9 mouse cellular contexts compared by ENCODE assay signal in the genomic region with DNA sequence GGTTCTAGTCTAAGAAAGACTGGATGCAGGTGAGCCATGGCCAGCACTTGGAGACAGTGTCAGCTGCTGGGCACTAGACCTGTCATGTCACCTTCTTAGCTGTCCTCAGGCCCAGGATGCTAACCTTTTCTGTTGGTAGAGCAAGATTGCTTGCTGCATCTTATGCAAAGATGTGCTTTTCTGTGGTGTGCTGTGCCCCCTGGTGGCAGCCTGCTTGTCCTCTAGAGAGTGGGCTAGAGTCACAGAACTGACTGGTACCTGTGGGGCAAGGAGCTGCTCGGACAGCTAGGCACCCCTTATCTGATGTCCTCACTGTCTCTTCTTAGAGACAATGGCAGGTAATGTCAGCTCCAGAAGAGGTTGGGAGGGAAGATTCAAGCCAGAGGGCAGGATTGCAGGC. TPM values are rescaled to one million over a fixed set of nuclear protein-coding genes. Genes with fewer than 3 reads are reported as not detected.
DNase-seq lines count a peak whose midpoint lies in the region; ATAC-seq and TF ChIP-seq lines count a peak whose summit lies in the region.
"Had no signal": no experiment of that assay in that cellular context is flagged by ENCODE, and none has a peak within 500 bp of the region (broad histone marks: within the 10 kb centered on the region; RNA-seq: fewer than 3 reads in every experiment).

No protein-coding gene starts in this region.

- no peak overlapping the region for H3K9ac ChIP-seq in CH12.LX (ENCODE audit: insufficient read depth, low read depth)
- no peak overlapping the region for H3K9ac ChIP-seq in embryonic facial prominence, embryonic 15.5 days
- H3K9ac ChIP-seq in heart, postnatal 0 days (replicated peaks; ENCODE audit: low read depth, low read length): no peak overlapping the region
- no peak overlapping the region for H3K9ac ChIP-seq in liver, embryonic 11.5 days (ENCODE audit: low read depth, low read length)
- no peak overlapping the region for H3K9ac ChIP-seq in stomach, embryonic 15.5 days

- no peak for TF ChIP-seq POLR2A in CH12.LX (IDR thresholded peaks at IDR 0.05; ENCODE audit: low read depth, low read length)
- no peak for TF ChIP-seq POLR2A in bone marrow macrophage, adult 2 months (IDR thresholded peaks at IDR 0.05; ENCODE audit: borderline replicate concordance, low read depth, low read length)

- peak; percentile 75 to 92 for TF ChIP-seq CTCF in CH12.LX (conservative IDR thresholded peaks at IDR 0.05 in 1 of 2, IDR thresholded peaks at IDR 0.05 in 1 of 2; ENCODE audit: low read depth in 2 of 2, low read length in 2 of 2)
- TF ChIP-seq CTCF in bone marrow macrophage, adult 2 months (IDR thresholded peaks at IDR 0.05; ENCODE audit: low read depth, low read length): peak; percentile 74
- TF ChIP-seq CTCF in heart, postnatal 0 days (IDR thresholded peaks at IDR 0.05; ENCODE audit: low read depth): peak; percentile 90

- TF ChIP-seq EP300 in CH12.LX (IDR thresholded peaks at IDR 0.05; ENCODE audit: low read length): no peak
- TF ChIP-seq EP300 in heart, postnatal 0 days (IDR thresholded peaks at IDR 0.05; ENCODE audit: low read depth): no peak

- TF ChIP-seq RAD21 in CH12.LX (IDR thresholded peaks at IDR 0.05; ENCODE audit: low read depth, low read length): peak; percentile 92

- no peak overlapping the region for H3K27ac ChIP-seq in CH12.LX (ENCODE audit: insufficient read depth, low read depth)
- H3K27ac ChIP-seq in bone marrow macrophage, adult 2 months (ENCODE audit: insufficient read depth, low read depth, low read length): no peak overlapping the region
- H3K27ac ChIP-seq in embryonic facial prominence, embryonic 15.5 days (replicated peaks): no peak overlapping the region
- H3K27ac ChIP-seq in heart, postnatal 0 days (ENCODE audit: low read depth): no peak overlapping the region
- H3K27ac ChIP-seq in liver, embryonic 11.5 days (ENCODE audit: low read depth, low read length): no peak overlapping the region
- no peak overlapping the region for H3K27ac ChIP-seq in stomach, embryonic 15.5 days

- DNase-seq in CH12.LX (ENCODE audit: extremely low read depth): peak; percentile 78
- DNase-seq in heart, postnatal 0 days (ENCODE audit: low spot score): peak; percentile 65
- peak; percentile 75 for DNase-seq in kidney, postnatal 14 days
- peak; percentile 60 for DNase-seq in liver, embryonic 11.5 days (ENCODE audit: low spot score)
- DNase-seq in neural tube, embryonic 10.5 days (ENCODE audit: extremely low spot score, low spot score): peak; percentile 65

- H3K9me3 ChIP-seq in CH12.LX (replicated peaks; ENCODE audit: low read length): no peaks in the 10 kb centered on the region
- no peaks in the 10 kb centered on the region for H3K9me3 ChIP-seq in embryonic facial prominence, embryonic 15.5 days (replicated peaks)
- H3K9me3 ChIP-seq in heart, postnatal 0 days (replicated peaks; ENCODE audit: control insufficient read depth, low read length): no peaks in the 10 kb centered on the region
- no peaks in the 10 kb centered on the region for H3K9me3 ChIP-seq in liver, embryonic 11.5 days (ENCODE audit: control insufficient read depth, low read length)
- H3K9me3 ChIP-seq in stomach, embryonic 15.5 days: no peaks in the 10 kb centered on the region

- H3K4me3 ChIP-seq in CH12.LX (replicated peaks in 1 of 3; ENCODE audit: low read depth in 2 of 3, low read length in 2 of 3, poor library complexity in 1 of 3): no peak overlapping the region
- H3K4me3 ChIP-seq in bone marrow macrophage, adult 2 months (ENCODE audit: insufficient read depth, low read length): no peak overlapping the region
- H3K4me3 ChIP-seq in embryonic facial prominence, embryonic 15.5 days (replicated peaks): no peak overlapping the region
- H3K4me3 ChIP-seq in heart, postnatal 0 days (ENCODE audit: low read depth, low read length): no peak overlapping the region
- no peak overlapping the region for H3K4me3 ChIP-seq in liver, embryonic 11.5 days (ENCODE audit: low read depth, low read length)
- no peak overlapping the region for H3K4me3 ChIP-seq in stomach, embryonic 15.5 days (replicated peaks)

- WGBS in embryonic facial prominence, embryonic 15.5 days: 43% methylated on average over 1 of the region's 1 CpGs
- WGBS in heart, postnatal 0 days: 11% methylated on average over 1 of the region's 1 CpGs
- 42% methylated on average over 1 of the region's 1 CpGs for WGBS in liver, embryonic 11.5 days
- 42% methylated on average over 1 of the region's 1 CpGs for WGBS in stomach, embryonic 15.5 days

- no peaks in the 10 kb centered on the region for H3K4me1 ChIP-seq in CH12.LX (ENCODE audit: control insufficient read depth in 1 of 2, insufficient read depth in 2 of 2)
- no peaks in the 10 kb centered on the region for H3K4me1 ChIP-seq in bone marrow macrophage, adult 2 months (ENCODE audit: control insufficient read depth, insufficient read depth, low read length)
- no peaks in the 10 kb centered on the region for H3K4me1 ChIP-seq in embryonic facial prominence, embryonic 15.5 days
- no peaks in the 10 kb centered on the region for H3K4me1 ChIP-seq in heart, postnatal 0 days (ENCODE audit: control insufficient read depth, insufficient read depth)
- H3K4me1 ChIP-seq in liver, embryonic 11.5 days (replicated peaks; ENCODE audit: control insufficient read depth, insufficient read depth, low read length): peaks cover 10% of the 10 kb centered on the region
- no peaks in the 10 kb centered on the region for H3K4me1 ChIP-seq in stomach, embryonic 15.5 days

- ATAC-seq in embryonic facial prominence, embryonic 15.5 days (ENCODE audit: insufficient number of reproducible peaks, low FRiP score, low TSS enrichment, low read depth): peak; percentile 25; the same call in 1 of the 2 replicates
- ATAC-seq in heart, postnatal 0 days (ENCODE audit: insufficient read depth, low read depth): peak; percentile 65
- peak; percentile 46; the same call in 1 of the 2 replicates for ATAC-seq in liver, embryonic 11.5 days (replicated peaks; ENCODE audit: low FRiP score)
- ATAC-seq in stomach, embryonic 15.5 days (ENCODE audit: insufficient read depth, low FRiP score, low read depth): peak; percentile 27; the same call in 1 of the 2 replicates

- no peaks in the 10 kb centered on the region for H3K79me2 ChIP-seq in CH12.LX (replicated peaks; ENCODE audit: control insufficient read depth, extremely low read depth, insufficient read depth, poor library complexity, severe bottlenecking)

- no peaks in the 10 kb centered on the region for H3K27me3 ChIP-seq in CH12.LX (replicated peaks)
- no peaks in the 10 kb centered on the region for H3K27me3 ChIP-seq in embryonic facial prominence, embryonic 15.5 days
- no peaks in the 10 kb centered on the region for H3K27me3 ChIP-seq in heart, postnatal 0 days (ENCODE audit: control insufficient read depth, insufficient read depth, low read length)
- no peaks in the 10 kb centered on the region for H3K27me3 ChIP-seq in liver, embryonic 11.5 days (replicated peaks; ENCODE audit: control insufficient read depth, insufficient read depth, low read length)
- no peaks in the 10 kb centered on the region for H3K27me3 ChIP-seq in stomach, embryonic 15.5 days (replicated peaks)

- dilution Hi-C loops in CH12.LX (cut with MboI; ENCODE audit: extremely low pct_ligation_motif_present, extremely low pct_unique_long_range_greater_than_20kb, low sequenced_read_pairs): no loop called here

- in situ Hi-C loops in CH12.LX (cut with MboI; ENCODE audit: low pct_ligation_motif_present, low pct_unique_long_range_greater_than_20kb, low sequenced_read_pairs): loop anchor here (10.0 kb wide), 1 partner anchor 293 kb away; no protein-coding TSS in a partner anchor

- no peak overlapping the region for H3K4me2 ChIP-seq in CH12.LX (ENCODE audit: insufficient read depth, low read depth, poor library complexity, severe bottlenecking)
- no peak overlapping the region for H3K4me2 ChIP-seq in embryonic facial prominence, embryonic 15.5 days (replicated peaks)
- no peak overlapping the region for H3K4me2 ChIP-seq in heart, postnatal 0 days (ENCODE audit: low read depth, low read length)
- H3K4me2 ChIP-seq in liver, embryonic 11.5 days: no peak overlapping the region
- no peak overlapping the region for H3K4me2 ChIP-seq in stomach, embryonic 15.5 days

- peaks cover 65 to 86% of the 10 kb centered on the region in 2 experiments for H3K36me3 ChIP-seq in CH12.LX (replicated peaks in 1 of 2; ENCODE audit: control insufficient read depth in 1 of 2, insufficient read depth in 1 of 2, low read length in 1 of 2)
- peaks cover 64% of the 10 kb centered on the region for H3K36me3 ChIP-seq in embryonic facial prominence, embryonic 15.5 days
- peaks cover 69% of the 10 kb centered on the region for H3K36me3 ChIP-seq in heart, postnatal 0 days (replicated peaks; ENCODE audit: control insufficient read depth, insufficient read depth, low read length)
- peaks cover 33% of the 10 kb centered on the region for H3K36me3 ChIP-seq in liver, embryonic 11.5 days (ENCODE audit: control insufficient read depth, insufficient read depth, low read length)
- peaks cover 55% of the 10 kb centered on the region for H3K36me3 ChIP-seq in stomach, embryonic 15.5 days

TF ChIP-seq in CH12.LX, 34 proteins besides CTCF, POLR2A, EP300 and RAD21 (continues in another document):
- TF ChIP-seq ZC3H11A (IDR thresholded peaks at IDR 0.05; ENCODE audit: low read depth, low read length) (peak; percentile 81), SMC3 (IDR thresholded peaks at IDR 0.05; ENCODE audit: low read depth, low read length) (peak; percentile 97)

RNA-seq across cellular contexts. Expression of a gene that starts 53.2 kb away (rescaled TPM):
- total RNA-seq in CH12.LX (2012; rRNA removed) (67.2 and 75.2 TPM in 2 replicates), CH12.LX (2014; rRNA removed) (208 and 214 TPM in 2 replicates)
- 90.7 and 97.2 TPM in 2 replicates for polyA plus RNA-seq in CH12.LX (2012; ENCODE audit: insufficient read length, low read depth)
- 87.7 and 99.3 TPM in 2 replicates for polyA plus RNA-seq in bone marrow macrophage, adult 2 months (2012; ENCODE audit: insufficient read depth, insufficient read length, missing spikeins)
- polyA plus RNA-seq in embryonic facial prominence, embryonic 15.5 days (2015; fragmentation: Nextera tagmentation; extraction: Ambion mirVana): 91.9 and 93.5 TPM in 2 replicates
- total RNA-seq in heart, postnatal 0 days (2014; rRNA removed; ENCODE audit: low replicate concordance): 135 and 215 TPM in 2 replicates
- 51.1 and 55.3 TPM in 2 replicates for polyA plus RNA-seq in heart, postnatal 0 days (2015; fragmentation: Nextera tagmentation; extraction: Ambion mirVana)
- 93.0 and 107 TPM in 2 replicates for polyA plus RNA-seq in liver, embryonic 11.5 days (2014; fragmentation: Nextera tagmentation; extraction: Ambion mirVana)
- 91.3 and 91.4 TPM in 2 replicates for polyA plus RNA-seq in stomach, embryonic 15.5 days (2015; fragmentation: Nextera tagmentation; extraction: Ambion mirVana)

RNA-seq across cellular contexts. Expression of a gene that starts 53.7 kb away (rescaled TPM):
- 17.6 and 21.5 TPM in 2 replicates for total RNA-seq in CH12.LX (2012; rRNA removed)
- total RNA-seq in CH12.LX (2014; rRNA removed): not detected in 2 replicates
- 0.74 TPM in 1 of 2 replicates, not detected in the other for polyA plus RNA-seq in CH12.LX (2012; ENCODE audit: insufficient read length, low read depth)
- not detected in 2 replicates for polyA plus RNA-seq in bone marrow macrophage, adult 2 months (2012; ENCODE audit: insufficient read depth, insufficient read length, missing spikeins)
- 2.6 TPM in 1 of 2 replicates, not detected in the other for polyA plus RNA-seq in embryonic facial prominence, embryonic 15.5 days (2015; fragmentation: Nextera tagmentation; extraction: Ambion mirVana)
- total RNA-seq in heart, postnatal 0 days (2014; rRNA removed; ENCODE audit: low replicate concordance): not detected in 2 replicates
- polyA plus RNA-seq in heart, postnatal 0 days (2015; fragmentation: Nextera tagmentation; extraction: Ambion mirVana): 0.44 and 1.1 TPM in 2 replicates
- 0.58 and 1.3 TPM in 2 replicates for polyA plus RNA-seq in liver, embryonic 11.5 days (2014; fragmentation: Nextera tagmentation; extraction: Ambion mirVana)
- polyA plus RNA-seq in stomach, embryonic 15.5 days (2015; fragmentation: Nextera tagmentation; extraction: Ambion mirVana): 0.39 TPM in 1 of 2 replicates, not detected in the other
- polyA plus RNA-seq: frontal cortex, adult 2 months had no signal
